Comparison of ENCODE assay signal across 8 mouse cellular contexts in genomic region chr10:80436276-80436675, GRCm38 (mm10). TPM values are rescaled to one million over a fixed set of nuclear protein-coding genes. Genes with fewer than 3 reads are reported as not detected.
DNase-seq lines count a peak whose midpoint lies in the region; ATAC-seq and TF ChIP-seq lines count a peak whose summit lies in the region.

No protein-coding gene starts in this region.

- no peak for TF ChIP-seq EP300 in ES-Bruce4 (IDR thresholded peaks at IDR 0.05; ENCODE audit: insufficient read depth, low read depth, low read length)

- DNase-seq in heart, postnatal 25 days (ENCODE audit: low spot score): no peak
- peak; percentile 56 for DNase-seq in lung, postnatal 4 days
- DNase-seq in MN1 (ENCODE audit: low spot score): no peak
- DNase-seq in right cerebral cortex, postnatal 14 days: no peak

- no peaks in the 10 kb centered on the region for H3K36me3 ChIP-seq in heart, embryonic 12.5 days
- H3K36me3 ChIP-seq in ES-Bruce4 (ENCODE audit: control insufficient read depth, insufficient read depth, low read length, poor library complexity, severe bottlenecking): no peaks in the 10 kb centered on the region
- H3K36me3 ChIP-seq in intestine, embryonic 15.5 days: no peaks in the 10 kb centered on the region
- H3K36me3 ChIP-seq in forebrain, embryonic 13.5 days (ENCODE audit: poor library complexity, severe bottlenecking): no peaks in the 10 kb centered on the region

- no peak overlapping the region for H3K4me3 ChIP-seq in heart, embryonic 12.5 days
- H3K4me3 ChIP-seq in ES-Bruce4 (ENCODE audit: low read depth, low read length): peak overlapping the region; percentile 26
- H3K4me3 ChIP-seq in intestine, embryonic 15.5 days (replicated peaks): no peak overlapping the region
- H3K4me3 ChIP-seq in forebrain, embryonic 13.5 days: no peak overlapping the region

- ATAC-seq in heart, embryonic 12.5 days (ENCODE audit: insufficient number of reproducible peaks, low FRiP score): no peak
- ATAC-seq in intestine, embryonic 15.5 days: peak; percentile 18
- no peak for ATAC-seq in forebrain, embryonic 13.5 days

- H3K4me1 ChIP-seq in heart, embryonic 12.5 days (replicated peaks): peaks cover 23% of the 10 kb centered on the region
- peaks cover 3% of the 10 kb centered on the region for H3K4me1 ChIP-seq in ES-Bruce4 (ENCODE audit: control insufficient read depth, insufficient read depth, low read length)
- H3K4me1 ChIP-seq in intestine, embryonic 15.5 days (replicated peaks): peaks cover 21% of the 10 kb centered on the region
- peaks cover 21% of the 10 kb centered on the region for H3K4me1 ChIP-seq in forebrain, embryonic 13.5 days

- no peaks in the 10 kb centered on the region for H3K9me3 ChIP-seq in heart, embryonic 12.5 days (replicated peaks)
- H3K9me3 ChIP-seq in ES-Bruce4 (replicated peaks; ENCODE audit: control insufficient read depth, insufficient read depth, low read length, poor library complexity, severe bottlenecking): no peaks in the 10 kb centered on the region
- H3K9me3 ChIP-seq in intestine, embryonic 15.5 days: no peaks in the 10 kb centered on the region
- no peaks in the 10 kb centered on the region for H3K9me3 ChIP-seq in forebrain, embryonic 13.5 days (replicated peaks)

- intact Hi-C loops in heart, postnatal 25 days (cut with DNase I): loop anchor here (2.0 to 5.0 kb wide), 2 partner anchors 57 to 256 kb away; no protein-coding TSS in a partner anchor

- H3K4me2 ChIP-seq in heart, embryonic 12.5 days: peak overlapping the region; percentile 27
- peak overlapping the region; percentile 41 for H3K4me2 ChIP-seq in intestine, embryonic 15.5 days (replicated peaks)
- no peak overlapping the region for H3K4me2 ChIP-seq in forebrain, embryonic 13.5 days

- no peak overlapping the region for H3K9ac ChIP-seq in heart, embryonic 12.5 days
- H3K9ac ChIP-seq in ES-Bruce4 (ENCODE audit: low read depth, poor library complexity, severe bottlenecking): no peak overlapping the region
- no peak overlapping the region for H3K9ac ChIP-seq in intestine, embryonic 15.5 days
- H3K9ac ChIP-seq in forebrain, embryonic 13.5 days: no peak overlapping the region

- 8% methylated on average over 9 of the region's 9 CpGs for WGBS in heart, embryonic 12.5 days
- WGBS in intestine, embryonic 15.5 days: 9% methylated on average over 9 of the region's 9 CpGs
- 11% methylated on average over 9 of the region's 9 CpGs for WGBS in forebrain, embryonic 13.5 days

- peaks cover 18% of the 10 kb centered on the region; the same call in 1 of the 2 replicates for H3K27me3 ChIP-seq in heart, embryonic 12.5 days (replicated peaks)
- H3K27me3 ChIP-seq in ES-Bruce4 (ENCODE audit: control insufficient read depth, insufficient read depth, low read length, poor library complexity, severe bottlenecking): no peaks in the 10 kb centered on the region
- no peaks in the 10 kb centered on the region for H3K27me3 ChIP-seq in intestine, embryonic 15.5 days (replicated peaks)
- no peaks in the 10 kb centered on the region; the same call in 1 of the 2 replicates for H3K27me3 ChIP-seq in forebrain, embryonic 13.5 days

- peak; percentile 3 for TF ChIP-seq POLR2A in ES-Bruce4 (IDR thresholded peaks at IDR 0.05; ENCODE audit: insufficient read depth, low read length)

- H3K27ac ChIP-seq in heart, embryonic 12.5 days (ENCODE audit: poor library complexity, severe bottlenecking): no peak overlapping the region
- 0 out of 2 replicates have a peak overlapping the region, but pooled peaks have one; percentile 2 for H3K27ac ChIP-seq in ES-Bruce4 (ENCODE audit: insufficient read depth, low read length)
- H3K27ac ChIP-seq in intestine, embryonic 15.5 days: peak overlapping the region; percentile 80
- H3K27ac ChIP-seq in forebrain, embryonic 13.5 days: no peak overlapping the region

- TF ChIP-seq CTCF in ES-Bruce4 (IDR thresholded peaks at IDR 0.05; ENCODE audit: low read depth, low read length): no peak

RNA-seq across cellular contexts. Expression of gene Tcf3, which starts 2.8 kb away (rescaled TPM):
- 85.8 and 89.4 TPM in 2 replicates for polyA plus RNA-seq in heart, embryonic 12.5 days (2016; fragmentation: Nextera tagmentation; extraction: Ambion mirVana)
- total RNA-seq in heart, postnatal 25 days (2021): 10 to 100 TPM; 20.3 to 20.9 TPM
- polyA plus RNA-seq in ES-Bruce4 (2011; ENCODE audit: insufficient read depth, insufficient read length, low read depth, missing spikeins): 78.0 and 78.2 TPM in 2 replicates
- polyA plus RNA-seq in intestine, embryonic 15.5 days (2015; fragmentation: Nextera tagmentation; extraction: Ambion mirVana): 91.7 and 94.2 TPM in 2 replicates
- polyA plus RNA-seq in forebrain, embryonic 13.5 days (2015; fragmentation: Nextera tagmentation; extraction: Ambion mirVana): 112 and 119 TPM in 2 replicates

RNA-seq across cellular contexts. Expression of gene Uqcr11, which starts 29.6 kb away (rescaled TPM):
- 951 and 1,026 TPM in 2 replicates for polyA plus RNA-seq in heart, embryonic 12.5 days (2016; fragmentation: Nextera tagmentation; extraction: Ambion mirVana)
- 1,000 to 10,000 TPM; 1,983 to 2,045 TPM for total RNA-seq in heart, postnatal 25 days (2021)
- polyA plus RNA-seq in ES-Bruce4 (2011; ENCODE audit: insufficient read depth, insufficient read length, low read depth, missing spikeins): 199 and 223 TPM in 2 replicates
- polyA plus RNA-seq in intestine, embryonic 15.5 days (2015; fragmentation: Nextera tagmentation; extraction: Ambion mirVana): 890 and 1,161 TPM in 2 replicates
- 593 and 623 TPM in 2 replicates for polyA plus RNA-seq in forebrain, embryonic 13.5 days (2015; fragmentation: Nextera tagmentation; extraction: Ambion mirVana)

RNA-seq across cellular contexts. Expression of gene Mbd3, which starts 36.9 kb away (rescaled TPM):
- 176 and 181 TPM in 2 replicates for polyA plus RNA-seq in heart, embryonic 12.5 days (2016; fragmentation: Nextera tagmentation; extraction: Ambion mirVana)
- 10 to 100 TPM; 85.2 to 88.9 TPM for total RNA-seq in heart, postnatal 25 days (2021)
- 81.3 and 84.8 TPM in 2 replicates for polyA plus RNA-seq in ES-Bruce4 (2011; ENCODE audit: insufficient read depth, insufficient read length, low read depth, missing spikeins)
- polyA plus RNA-seq in intestine, embryonic 15.5 days (2015; fragmentation: Nextera tagmentation; extraction: Ambion mirVana): 180 and 201 TPM in 2 replicates
- 304 and 319 TPM in 2 replicates for polyA plus RNA-seq in forebrain, embryonic 13.5 days (2015; fragmentation: Nextera tagmentation; extraction: Ambion mirVana)

RNA-seq across cellular contexts. Expression of gene Mex3d, which starts 48.8 kb away (rescaled TPM):
- polyA plus RNA-seq in heart, embryonic 12.5 days (2016; fragmentation: Nextera tagmentation; extraction: Ambion mirVana): 6.1 and 6.2 TPM in 2 replicates
- total RNA-seq in heart, postnatal 25 days (2021): 1 to 10 TPM; 7.5 to 8.8 TPM
- 25.0 and 28.0 TPM in 2 replicates for polyA plus RNA-seq in ES-Bruce4 (2011; ENCODE audit: insufficient read depth, insufficient read length, low read depth, missing spikeins)
- polyA plus RNA-seq in intestine, embryonic 15.5 days (2015; fragmentation: Nextera tagmentation; extraction: Ambion mirVana): 5.5 and 6.9 TPM in 2 replicates
- polyA plus RNA-seq in forebrain, embryonic 13.5 days (2015; fragmentation: Nextera tagmentation; extraction: Ambion mirVana): 15.5 and 16.6 TPM in 2 replicates

RNA-seq across cellular contexts. Expression of gene Onecut3, which starts 58.4 kb away (rescaled TPM):
- polyA plus RNA-seq in heart, embryonic 12.5 days (2016; fragmentation: Nextera tagmentation; extraction: Ambion mirVana): not detected in 2 replicates
- total RNA-seq in heart, postnatal 25 days (2021): under 1 TPM in 1 of 2 experiments, not detected in 1; 0.05 TPM
- not detected in 2 replicates for polyA plus RNA-seq in ES-Bruce4 (2011; ENCODE audit: insufficient read depth, insufficient read length, low read depth, missing spikeins)
- 0.06 and 0.10 TPM in 2 replicates for polyA plus RNA-seq in intestine, embryonic 15.5 days (2015; fragmentation: Nextera tagmentation; extraction: Ambion mirVana)
- 0.35 and 0.57 TPM in 2 replicates for polyA plus RNA-seq in forebrain, embryonic 13.5 days (2015; fragmentation: Nextera tagmentation; extraction: Ambion mirVana)

Comparison
In these comparisons a context has a peak if more than half of its experiments do, and no peak if none do; other contexts are left out.
1. H3K27ac ChIP-seq: peak in ES-Bruce4 (single experiment) and intestine, embryonic 15.5 days (single experiment); none in heart, embryonic 12.5 days (single experiment) and forebrain, embryonic 13.5 days (single experiment).
2. DNase-seq: peak in lung, postnatal 4 days (2 of 2); none in heart, postnatal 25 days (single experiment), MN1 (single experiment) and right cerebral cortex, postnatal 14 days (single experiment).